Mouse (Mus musculus): ENCODE results near the gene Steap3. TPM values are rescaled to one million over a fixed set of nuclear protein-coding genes. Genes with fewer than 3 reads are reported as not detected.

The Steap3 gene
- polyA plus RNA-seq, 2 experiments = 38.8 to 39.1 TPM

DNA sequence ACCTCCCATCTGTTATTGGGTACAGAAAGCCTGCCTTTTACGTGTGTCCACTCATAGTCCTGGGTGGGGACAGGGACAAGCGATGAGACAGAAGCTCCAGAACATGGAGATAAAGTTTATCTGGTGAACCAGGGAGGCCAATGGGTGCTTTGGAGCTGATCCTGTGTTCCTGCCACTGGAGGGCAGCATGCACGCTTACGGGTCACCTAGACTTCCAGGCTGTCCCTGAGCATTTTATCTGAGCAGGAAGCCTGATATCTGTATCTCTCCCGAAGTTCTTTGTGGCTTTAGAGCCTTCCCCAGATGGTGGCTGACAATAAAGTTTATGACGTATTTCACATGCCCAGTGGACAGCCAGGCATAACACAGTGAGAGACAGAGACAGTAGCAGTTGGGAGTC is 41.2 kb downstream of the Steap3 start:
- WGBS (ENCODE audit: insufficient replicate concordance) = 6% methylated on average over 6 of the region's 6 CpGs
- DNase-seq (ENCODE audit: low read depth in 3 of 3, low spot score in 3 of 3) = peak in 2 of 3 experiments; percentile 20 to 68
- peaks cover 79% of the 10 kb centered on the region for H3K36me3 ChIP-seq (replicated peaks; ENCODE audit: control insufficient read depth, insufficient read depth, low read depth)
- peak overlapping the region; percentile 46 for H3K27ac ChIP-seq
- H3K9ac ChIP-seq (replicated peaks) = peak overlapping the region; percentile 18
- no peaks in the 10 kb centered on the region for H3K9me3 ChIP-seq (ENCODE audit: control insufficient read depth, low read length)
- H3K27me3 ChIP-seq (ENCODE audit: control insufficient read depth, insufficient read depth, low read length) = no peaks in the 10 kb centered on the region
- H3K4me3 ChIP-seq (ENCODE audit: insufficient read depth in 1 of 2, low read depth in 2 of 2, low read length in 2 of 2) = no peak overlapping the region
- H3K4me2 ChIP-seq (ENCODE audit: low read depth) = peak overlapping the region; percentile 23
- H3K4me1 ChIP-seq (replicated peaks; ENCODE audit: control insufficient read depth in 2 of 2, insufficient read depth in 2 of 2, low read length in 1 of 2) = peaks cover 12 to 17% of the 10 kb centered on the region in 2 experiments
- TF ChIP-seq CTCF (IDR thresholded peaks at IDR 0.05; ENCODE audit: low read depth) = peak; percentile 92
- TF ChIP-seq EP300 (IDR thresholded peaks at IDR 0.05; ENCODE audit: low read depth) = peak; percentile 79
- peak; percentile 89 for ATAC-seq (ENCODE audit: insufficient read depth)

DNA sequence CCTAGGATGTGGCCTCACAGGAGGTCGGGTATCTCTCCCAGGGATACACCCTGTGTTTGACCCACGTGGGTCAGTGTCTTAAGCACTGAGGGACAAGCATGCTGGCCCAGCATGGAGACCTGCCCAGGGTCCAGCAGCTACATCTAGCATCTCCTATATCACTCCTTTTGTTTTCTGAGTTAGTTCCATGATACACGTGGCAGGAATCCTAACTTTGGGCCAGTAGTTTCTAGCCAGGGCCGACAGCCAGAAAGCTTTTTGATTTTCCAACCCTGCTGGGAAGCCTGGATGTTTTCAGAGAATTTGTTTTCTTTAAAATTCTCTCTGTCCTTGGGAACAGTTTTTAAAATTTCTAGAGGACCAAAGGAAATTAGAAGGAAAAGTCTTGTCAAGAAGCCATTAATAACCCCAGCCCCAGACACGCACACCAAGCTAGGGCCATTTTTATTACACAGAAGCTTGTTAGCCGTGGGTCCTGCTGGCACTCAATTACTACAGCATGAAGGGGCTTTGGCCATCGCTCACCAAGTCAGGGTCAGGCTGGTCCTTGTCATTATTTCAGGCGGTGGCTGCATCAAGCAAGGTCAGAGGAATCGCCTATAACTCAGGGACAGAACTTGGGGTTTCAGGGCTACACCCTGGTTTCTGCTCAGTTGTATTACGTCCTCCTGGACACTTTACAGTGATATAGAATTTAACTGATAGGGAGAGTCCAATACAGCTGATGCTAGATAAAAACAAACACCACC is 42.6 kb downstream of the Steap3 start:
- H3K4me2 ChIP-seq (ENCODE audit: low read depth) = no peak overlapping the region
- 84% methylated on average over 10 of the region's 10 CpGs for WGBS (ENCODE audit: insufficient replicate concordance)
- TF ChIP-seq EP300 (IDR thresholded peaks at IDR 0.05; ENCODE audit: low read depth) = no peak
- TF ChIP-seq CTCF (IDR thresholded peaks at IDR 0.05; ENCODE audit: low read depth) = no peak

DNA sequence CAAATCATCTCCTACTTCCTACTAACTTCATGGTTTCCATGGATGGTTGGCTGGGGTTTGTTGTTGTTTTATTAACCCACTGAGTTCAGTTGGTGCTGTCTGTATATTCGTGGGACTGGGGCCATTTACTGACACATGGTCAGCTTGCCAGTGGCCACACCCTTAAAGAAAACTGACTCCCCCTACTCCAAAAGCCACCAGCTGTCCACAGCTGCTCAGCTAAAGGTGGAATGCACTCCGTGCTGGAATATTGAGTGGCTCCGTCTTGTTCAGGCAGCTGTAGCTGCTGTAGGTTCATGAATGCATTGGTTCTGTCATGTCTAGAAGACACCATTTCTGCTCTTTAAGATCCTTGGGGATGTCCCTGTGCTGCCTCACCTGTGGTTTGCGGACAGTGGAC is 48.9 kb downstream of the Steap3 start:
- Histone ChIP-seq H3K27me3 (ENCODE audit: control insufficient read depth, insufficient read depth, low read length) (no peaks in the 10 kb centered on the region), H3K4me1 (replicated peaks; ENCODE audit: control insufficient read depth in 2 of 2, insufficient read depth in 2 of 2, low read length in 1 of 2) (no peaks in the 10 kb centered on the region), H3K4me3 (ENCODE audit: insufficient read depth in 1 of 2, low read depth in 2 of 2, low read length in 2 of 2) (no peak overlapping the region), H3K4me2 (ENCODE audit: low read depth) (no peak overlapping the region), H3K27ac (no peak overlapping the region), H3K36me3 (replicated peaks; ENCODE audit: control insufficient read depth, insufficient read depth, low read depth) (peaks cover 21% of the 10 kb centered on the region), H3K9ac (replicated peaks) (no peak overlapping the region), H3K9me3 (ENCODE audit: control insufficient read depth, low read length) (no peaks in the 10 kb centered on the region)
- ATAC-seq (ENCODE audit: insufficient read depth) (no peak), DNase-seq (ENCODE audit: low read depth in 3 of 3, low spot score in 3 of 3) (no peak)
- WGBS (ENCODE audit: insufficient replicate concordance) = 81% methylated on average over 4 of the region's 4 CpGs
- no peak for TF ChIP-seq EP300 (IDR thresholded peaks at IDR 0.05; ENCODE audit: low read depth)
- no peak for TF ChIP-seq CTCF (IDR thresholded peaks at IDR 0.05; ENCODE audit: low read depth)

More for the DNA sequence above, 42.6 kb downstream of the Steap3 start:
- Histone ChIP-seq H3K9ac (replicated peaks) (no peak overlapping the region), H3K4me3 (ENCODE audit: insufficient read depth in 1 of 2, low read depth in 2 of 2, low read length in 2 of 2) (no peak overlapping the region), H3K27ac (no peak overlapping the region), H3K4me1 (replicated peaks; ENCODE audit: control insufficient read depth in 2 of 2, insufficient read depth in 2 of 2, low read length in 1 of 2) (peaks cover 12 to 17% of the 10 kb centered on the region in 2 experiments), H3K27me3 (ENCODE audit: control insufficient read depth, insufficient read depth, low read length) (no peaks in the 10 kb centered on the region), H3K9me3 (ENCODE audit: control insufficient read depth, low read length) (no peaks in the 10 kb centered on the region), H3K36me3 (replicated peaks; ENCODE audit: control insufficient read depth, insufficient read depth, low read depth) (peaks cover 76% of the 10 kb centered on the region)
- ATAC-seq (ENCODE audit: insufficient read depth) (no peak), DNase-seq (ENCODE audit: low read depth in 3 of 3, low spot score in 3 of 3) (no peak)

DNA sequence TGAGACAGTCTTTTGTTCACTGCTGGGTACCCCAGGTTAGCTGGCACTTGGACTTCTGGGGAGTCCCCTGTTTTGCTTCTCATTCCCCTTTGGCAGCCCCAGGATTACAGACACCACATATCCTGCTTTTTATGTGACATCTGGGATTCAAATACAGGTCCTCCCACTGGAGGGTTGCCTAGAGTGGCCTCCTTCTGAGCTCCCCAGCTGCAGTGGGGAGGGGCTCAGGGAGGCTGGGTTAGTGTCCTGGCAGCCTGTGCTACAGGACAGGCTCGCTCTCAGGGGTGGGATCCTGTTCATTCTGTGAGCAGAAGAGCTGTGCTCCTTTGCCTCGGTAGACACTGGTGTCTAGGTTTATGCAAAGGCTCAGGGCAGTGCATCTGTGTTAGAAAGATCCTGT is 51.2 kb downstream of the Steap3 start:
- H3K4me2 ChIP-seq (ENCODE audit: low read depth) = no peak overlapping the region
- no peak for ATAC-seq (ENCODE audit: insufficient read depth)
- no peak overlapping the region for H3K27ac ChIP-seq
- H3K36me3 ChIP-seq (replicated peaks; ENCODE audit: control insufficient read depth, insufficient read depth, low read depth) = peaks cover 3% of the 10 kb centered on the region
- H3K4me3 ChIP-seq (ENCODE audit: insufficient read depth in 1 of 2, low read depth in 2 of 2, low read length in 2 of 2) = no peak overlapping the region
- no peaks in the 10 kb centered on the region for H3K27me3 ChIP-seq (ENCODE audit: control insufficient read depth, insufficient read depth, low read length)
- H3K9me3 ChIP-seq (ENCODE audit: control insufficient read depth, low read length) = no peaks in the 10 kb centered on the region
- no peaks in the 10 kb centered on the region for H3K4me1 ChIP-seq (replicated peaks; ENCODE audit: control insufficient read depth in 2 of 2, insufficient read depth in 2 of 2, low read length in 1 of 2)
- DNase-seq (ENCODE audit: low read depth in 3 of 3, low spot score in 3 of 3) = no peak
- no peak overlapping the region for H3K9ac ChIP-seq (replicated peaks)
- TF ChIP-seq EP300 (IDR thresholded peaks at IDR 0.05; ENCODE audit: low read depth) (no peak), CTCF (IDR thresholded peaks at IDR 0.05; ENCODE audit: low read depth) (no peak)
- 48% methylated on average over 2 of the region's 2 CpGs for WGBS (ENCODE audit: insufficient replicate concordance)

DNA sequence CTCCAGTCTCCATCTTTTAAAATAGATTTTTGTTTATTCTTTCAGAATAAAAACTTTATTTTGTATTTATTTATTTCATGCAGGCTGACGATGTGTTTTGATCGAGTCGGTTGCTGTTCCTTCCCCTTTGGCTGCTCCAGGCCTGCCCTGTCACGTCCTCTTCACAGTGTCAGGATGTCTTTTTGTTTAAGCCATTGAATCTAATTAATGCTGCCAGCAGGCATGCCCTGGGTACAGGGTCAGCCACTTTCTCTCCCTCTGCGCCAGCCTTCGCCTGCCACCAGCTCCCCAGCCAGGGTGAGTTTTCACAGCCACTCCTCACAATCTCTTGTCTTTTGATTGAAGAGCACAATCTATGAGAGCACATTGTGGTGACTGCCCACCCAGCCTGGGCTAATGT is 51.7 kb downstream of the Steap3 start:
- Histone ChIP-seq H3K36me3 (replicated peaks; ENCODE audit: control insufficient read depth, insufficient read depth, low read depth) (peaks cover 2% of the 10 kb centered on the region), H3K4me3 (ENCODE audit: insufficient read depth in 1 of 2, low read depth in 2 of 2, low read length in 2 of 2) (no peak overlapping the region), H3K27me3 (ENCODE audit: control insufficient read depth, insufficient read depth, low read length) (no peaks in the 10 kb centered on the region), H3K4me1 (replicated peaks; ENCODE audit: control insufficient read depth in 2 of 2, insufficient read depth in 2 of 2, low read length in 1 of 2) (no peaks in the 10 kb centered on the region), H3K9me3 (ENCODE audit: control insufficient read depth, low read length) (no peaks in the 10 kb centered on the region), H3K4me2 (ENCODE audit: low read depth) (no peak overlapping the region), H3K27ac (no peak overlapping the region), H3K9ac (replicated peaks) (no peak overlapping the region)
- TF ChIP-seq EP300 (IDR thresholded peaks at IDR 0.05; ENCODE audit: low read depth) (no peak), CTCF (IDR thresholded peaks at IDR 0.05; ENCODE audit: low read depth) (no peak)
- 69% methylated on average over 6 of the region's 6 CpGs for WGBS (ENCODE audit: insufficient replicate concordance)
- no peak for ATAC-seq (ENCODE audit: insufficient read depth)
- DNase-seq (ENCODE audit: low read depth in 3 of 3, low spot score in 3 of 3) = no peak
